Mouse (Mus musculus): ENCODE results near the gene Pfdn6.

DNA sequence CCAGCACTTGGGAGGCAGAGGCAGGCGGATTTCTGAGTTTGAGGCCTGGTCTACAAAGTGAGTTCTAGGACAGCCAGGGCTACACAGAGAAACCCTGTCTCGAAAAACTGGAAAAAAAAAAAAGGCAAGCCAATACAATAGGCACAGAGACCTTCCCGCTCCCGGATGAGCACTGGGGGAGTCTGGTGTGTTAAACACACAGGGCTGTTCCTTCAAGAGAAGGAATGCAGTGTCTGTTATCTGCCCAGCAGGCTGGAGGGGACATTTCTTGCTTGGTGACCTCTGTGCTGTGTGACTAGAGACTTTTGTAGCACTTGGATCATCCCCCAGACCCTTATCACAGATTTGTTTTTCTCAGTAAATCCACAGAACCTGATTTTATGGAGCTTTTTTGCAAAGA lies 38.5 kb downstream of the Pfdn6 start:
- TF ChIP-seq CTCF (IDR thresholded peaks at IDR 0.05; ENCODE audit: control insufficient read depth, insufficient read depth, insufficient replicate concordance, low read depth, low read length) = no peak
- no peak for TF ChIP-seq POLR2A (IDR thresholded peaks at IDR 0.05; ENCODE audit: control insufficient read depth, low read depth, low read length)

Data from testis, adult 2 months (tissue).